Mouse (Mus musculus) intestine, embryonic 14.5 days (tissue): ENCODE results near the gene Vti1a. TPM values are rescaled to one million over a fixed set of nuclear protein-coding genes. Genes with fewer than 3 reads are reported as not detected.

Experiments
- ATAC-seq: fragments of 200-750 bp; cut with Nextera tagmentation; replicated peaks from 2 replicates; pipeline ENCODE4 v1.8.0; 2017; ENCODE audit warnings: low read depth, moderate number of reproducible peaks, moderate TSS enrichment, moderate library complexity; ENCODE audit not compliant: low FRiP score, low TSS enrichment
- DNase-seq: peaks from one replicate; pipeline ENCODE4 v3.0.0-alpha.2; 2018; ENCODE audit warnings: low spot score
- H3K27ac ChIP-seq: fragments of 300-500 bp; sonication (generic); 2 replicates; pipeline ENCODE4 v1.5.1; 2014; ENCODE audit warnings: low read depth, mild to moderate bottlenecking, control low read depth
- H3K27me3 ChIP-seq: fragments of 300-500 bp; sonication (generic); replicated peaks from 2 replicates; pipeline ENCODE4 v1.6.1; 2014; ENCODE audit warnings: low read length, control low read depth; ENCODE audit not compliant: control insufficient read depth, insufficient read depth
- H3K36me3 ChIP-seq: fragments of 300-500 bp; sonication (generic); 2 replicates; pipeline ENCODE4 v1.6.1; 2014; ENCODE audit warnings: low read length, control low read depth; ENCODE audit not compliant: control insufficient read depth, insufficient read depth
- H3K4me1 ChIP-seq: fragments of 300-500 bp; sonication (generic); replicated peaks from 2 replicates; pipeline ENCODE4 v1.6.1; 2014; ENCODE audit warnings: low read length, control low read depth, mixed read lengths; ENCODE audit not compliant: control insufficient read depth, insufficient read depth
- H3K4me2 ChIP-seq: fragments of 300-500 bp; sonication (generic); 2 replicates; pipeline ENCODE4 v1.6.1; 2014; ENCODE audit warnings: low read length
- H3K4me3 ChIP-seq: fragments of 300-500 bp; sonication (generic); 2 replicates; pipeline ENCODE4 v1.5.1; 2014; ENCODE audit warnings: low read depth, low read length, control low read depth, mixed read lengths
- H3K9ac ChIP-seq: fragments of 300-500 bp; sonication (generic); 2 replicates; pipeline ENCODE4 v1.6.1; 2014; ENCODE audit warnings: mild to moderate bottlenecking, low read length
- H3K9me3 ChIP-seq: fragments of 300-500 bp; sonication (generic); 2 replicates; pipeline ENCODE4 v1.6.1; 2016; ENCODE audit warnings: low read length, control low read depth; ENCODE audit not compliant: control insufficient read depth
- WGBS: fragments of 180-500 bp; shearing (Covaris S2); extraction: QIAGEN DNeasy Blood & Tissue Kit; methylation state at CpG from one replicate; pipeline ENCODE4 v1.1.7; 2014; 5-methylcytosine and 5-hydroxymethylcytosine counted together
- polyA plus RNA-seq: library from polyadenylated mRNA; unstranded; fragments of >200 nt; fragmentation: Nextera tagmentation; extraction: Ambion mirVana; gene quantifications from 2 replicates; pipeline ENCODE4 v1.2.1, GENCODE M21; 2014

Gene Vti1a
- polyA plus RNA-seq, 1 experiment from 2014 or later, result 23.5 TPM

DNA sequence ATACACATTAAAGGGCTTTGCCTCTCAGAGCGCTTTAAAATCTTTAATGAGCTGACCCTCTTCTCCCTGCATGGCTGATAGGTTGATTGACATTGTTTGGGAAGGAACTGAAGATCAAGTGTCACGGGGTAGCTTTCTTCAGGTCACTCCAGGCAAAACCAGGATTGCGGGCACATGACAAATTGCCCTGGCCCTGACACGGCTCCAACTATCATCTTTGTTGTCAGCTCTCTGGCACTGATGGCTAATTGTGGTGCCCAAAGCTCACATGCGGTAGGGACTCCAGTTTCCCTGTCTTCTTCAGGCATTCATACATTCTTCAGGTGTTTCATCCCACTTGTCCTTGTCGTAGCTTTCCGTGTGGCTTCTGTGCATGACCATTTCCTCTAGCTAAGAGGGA lies 300.2 kb downstream of the Vti1a start:
- Histone ChIP-seq H3K36me3 (no peaks in the 10 kb centered on the region), H3K27me3 (no peaks in the 10 kb centered on the region), H3K9ac (no peak overlapping the region), H3K9me3 (no peaks in the 10 kb centered on the region), H3K4me2 (no peak overlapping the region), H3K27ac (no peak overlapping the region), H3K4me1 (peaks cover 16% of the 10 kb centered on the region), H3K4me3 (no peak overlapping the region)
- DNase-seq, result no peak
- ATAC-seq, result no peak
- WGBS, result 84% methylated on average over 7 of the region's 7 CpGs

DNA sequence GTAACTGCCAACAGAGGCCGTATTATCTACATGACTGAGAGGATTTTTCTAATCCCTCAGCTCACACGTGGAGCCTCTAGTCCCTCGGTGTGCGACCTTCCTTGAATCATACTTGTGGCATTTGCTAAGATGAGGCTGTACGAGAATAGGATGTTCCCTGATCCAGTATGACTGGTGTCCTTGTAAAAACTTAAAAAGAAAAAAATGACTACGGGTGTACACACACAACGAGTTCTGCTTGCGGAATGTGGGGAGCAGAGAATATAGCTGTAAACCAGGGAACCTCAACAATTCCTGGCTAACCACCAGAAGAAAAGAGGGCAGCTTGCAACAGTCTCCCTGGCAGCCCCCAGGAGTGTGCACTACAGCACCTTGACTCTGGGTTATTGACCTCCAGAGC lies 300.8 kb downstream of the Vti1a start:
- Histone ChIP-seq H3K4me3 (no peak overlapping the region), H3K4me1 (peaks cover 22% of the 10 kb centered on the region), H3K36me3 (no peaks in the 10 kb centered on the region), H3K9me3 (no peaks in the 10 kb centered on the region), H3K9ac (no peak overlapping the region), H3K27ac (no peak overlapping the region), H3K4me2 (no peak overlapping the region), H3K27me3 (no peaks in the 10 kb centered on the region)
- DNase-seq (no peak), ATAC-seq (no peak)
- WGBS, result 73% methylated on average over 8 of the region's 8 CpGs

DNA sequence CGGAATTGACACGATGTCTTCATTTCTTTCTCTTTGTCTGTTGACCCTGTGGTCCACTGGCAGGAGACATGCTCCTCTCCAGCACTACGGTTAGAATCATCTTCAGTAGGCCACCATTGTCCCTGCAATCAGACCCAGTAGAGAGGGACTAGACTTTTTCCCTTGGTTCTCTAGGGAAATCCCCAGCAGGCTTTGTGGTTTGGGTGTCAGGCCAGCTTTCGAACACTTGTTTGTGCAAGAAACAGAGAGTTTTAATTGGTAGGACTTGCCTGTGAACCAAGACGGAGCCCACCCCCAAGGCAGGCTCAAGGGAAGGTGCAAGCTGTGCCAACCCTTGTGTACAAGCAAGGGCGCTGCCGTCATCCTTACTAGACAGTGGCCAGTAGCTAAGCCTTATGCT lies 302.5 kb downstream of the Vti1a start:
- no peaks in the 10 kb centered on the region for H3K36me3 ChIP-seq
- no peak overlapping the region for H3K27ac ChIP-seq
- no peak overlapping the region for H3K4me3 ChIP-seq
- 95% methylated on average over 7 of the region's 7 CpGs for WGBS
- no peak overlapping the region for H3K9ac ChIP-seq
- no peaks in the 10 kb centered on the region for H3K27me3 ChIP-seq
- no peak overlapping the region for H3K4me2 ChIP-seq
- DNase-seq, result no peak
- ATAC-seq, result no peak
- H3K4me1 ChIP-seq, result peaks cover 30% of the 10 kb centered on the region
- H3K9me3 ChIP-seq, result no peaks in the 10 kb centered on the region

DNA sequence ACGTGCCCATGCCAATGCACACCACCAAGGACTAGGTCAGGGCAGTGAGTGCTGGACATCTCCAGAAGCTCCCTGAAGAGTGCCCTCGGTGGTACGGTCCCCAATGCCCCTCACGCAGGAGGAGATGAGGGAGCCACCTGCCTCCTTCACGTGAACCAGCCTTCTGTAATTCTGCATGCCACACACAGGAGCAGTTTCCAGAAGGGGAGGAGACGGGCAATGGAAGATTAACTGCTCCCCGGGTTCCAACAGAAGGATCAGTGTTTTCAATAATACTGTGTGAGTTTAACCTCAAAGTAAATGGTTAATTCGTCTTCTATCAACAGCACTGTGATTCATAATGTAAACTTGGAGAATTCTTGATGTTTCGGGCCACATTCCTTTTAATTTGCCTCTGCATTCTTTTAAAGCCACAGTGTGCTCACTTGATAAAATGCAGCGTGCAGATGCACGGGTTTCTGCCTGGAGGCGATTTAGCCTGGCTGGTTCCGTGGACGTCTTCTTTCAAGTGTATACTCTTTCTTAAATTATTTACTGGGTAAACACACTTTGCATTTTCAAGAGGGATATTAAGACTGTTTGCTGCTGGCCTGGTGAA lies 304.4 kb downstream of the Vti1a start:
- H3K4me1 ChIP-seq, result peaks cover 30% of the 10 kb centered on the region
- no peak overlapping the region for H3K4me3 ChIP-seq
- H3K9ac ChIP-seq, result no peak overlapping the region
- no peaks in the 10 kb centered on the region for H3K27me3 ChIP-seq
- no peak overlapping the region for H3K4me2 ChIP-seq
- H3K36me3 ChIP-seq, result no peaks in the 10 kb centered on the region
- ATAC-seq (no peak), DNase-seq (no peak)
- no peak overlapping the region for H3K27ac ChIP-seq
- 18% methylated on average over 14 of the region's 14 CpGs for WGBS
- H3K9me3 ChIP-seq, result no peaks in the 10 kb centered on the region

DNA sequence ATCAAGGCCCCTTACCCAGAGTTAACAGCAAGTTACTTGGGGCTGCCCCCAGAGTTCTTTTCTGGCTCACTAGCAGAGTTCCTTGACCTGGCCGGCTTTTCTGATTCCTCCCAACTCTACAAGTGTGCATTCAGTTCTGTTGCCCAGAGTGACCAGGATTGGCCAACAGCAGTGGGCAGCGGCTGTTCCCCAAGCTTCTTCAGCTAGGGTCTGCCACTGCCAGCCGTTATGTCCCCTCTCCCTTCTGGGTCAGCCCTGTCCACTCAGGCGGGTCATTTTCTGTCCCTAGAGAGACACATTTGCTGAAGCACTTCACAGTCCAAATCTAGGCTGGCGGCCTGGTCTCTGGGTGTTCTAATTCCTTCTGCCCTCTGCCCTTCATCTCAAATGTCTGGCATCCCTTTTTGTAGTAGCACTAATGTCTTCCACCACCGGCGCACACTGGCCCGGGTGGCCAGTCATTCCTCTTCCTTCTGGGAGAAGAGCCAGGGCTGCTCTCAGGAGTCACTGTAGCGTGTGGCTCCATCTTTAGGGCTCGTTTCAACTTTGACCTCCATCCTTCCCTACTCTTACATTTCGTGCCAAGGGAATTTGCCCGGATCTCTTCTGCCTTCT lies 305.0 kb downstream of the Vti1a start:
- no peaks in the 10 kb centered on the region for H3K9me3 ChIP-seq
- ATAC-seq, result no peak
- H3K4me1 ChIP-seq, result peaks cover 30% of the 10 kb centered on the region
- H3K27ac ChIP-seq, result no peak overlapping the region
- 63% methylated on average over 12 of the region's 12 CpGs for WGBS
- no peak overlapping the region for H3K4me2 ChIP-seq
- no peaks in the 10 kb centered on the region for H3K36me3 ChIP-seq
- no peak for DNase-seq
- H3K9ac ChIP-seq, result no peak overlapping the region
- H3K27me3 ChIP-seq, result no peaks in the 10 kb centered on the region
- no peak overlapping the region for H3K4me3 ChIP-seq

DNA sequence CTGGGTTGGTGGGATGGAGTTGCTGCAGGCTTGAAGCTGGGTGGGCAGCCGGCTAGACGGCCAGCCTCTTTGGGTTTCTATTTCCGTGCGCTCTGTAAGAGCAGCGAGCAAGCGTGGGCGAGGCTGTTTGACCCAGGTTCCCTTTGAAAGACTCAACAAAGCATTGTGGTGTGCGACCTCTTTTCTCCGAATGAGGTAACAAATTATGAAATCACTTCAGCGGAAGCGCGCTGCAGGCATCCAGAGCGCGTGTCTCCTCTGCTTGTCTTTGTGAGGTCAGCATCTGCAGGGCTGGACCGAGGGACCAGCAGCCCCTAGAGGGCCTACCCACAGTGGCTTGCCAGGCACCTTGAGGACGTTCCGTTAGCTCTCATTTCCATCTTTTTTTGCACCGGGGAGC lies 306.7 kb downstream of the Vti1a start:
- H3K4me2 ChIP-seq, result no peak overlapping the region
- no peaks in the 10 kb centered on the region for H3K27me3 ChIP-seq

DNA sequence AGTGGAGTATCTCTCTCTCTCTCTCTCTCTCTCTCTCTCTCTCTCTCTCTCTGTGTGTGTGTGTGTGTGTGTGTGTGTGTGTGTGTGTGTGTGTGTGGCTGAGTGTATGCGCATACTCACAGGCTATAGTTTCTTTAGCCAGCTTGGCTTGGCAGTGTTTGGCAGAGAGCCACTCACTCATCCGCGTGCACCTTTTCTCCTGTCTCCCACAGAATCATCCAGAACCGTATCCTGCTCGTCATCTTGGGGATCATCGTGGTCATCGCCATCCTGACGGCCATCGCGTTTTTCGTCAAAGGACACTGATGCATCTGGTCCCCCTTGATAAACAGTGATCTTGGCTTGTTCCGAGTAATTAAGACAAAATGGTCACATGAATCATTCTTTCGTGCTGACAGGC lies 307.5 kb downstream of the Vti1a start:
- Histone ChIP-seq H3K4me2 (no peak overlapping the region), H3K36me3 (no peaks in the 10 kb centered on the region), H3K27me3 (no peaks in the 10 kb centered on the region), H3K4me1 (peaks cover 27% of the 10 kb centered on the region), H3K9ac (no peak overlapping the region), H3K27ac (no peak overlapping the region), H3K9me3 (no peaks in the 10 kb centered on the region), H3K4me3 (no peak overlapping the region)
- 85% methylated on average over 13 of the region's 13 CpGs for WGBS
- DNase-seq (no peak), ATAC-seq (no peak)

More for the DNA sequence above, 306.7 kb downstream of the Vti1a start:
- Histone ChIP-seq H3K27ac (no peak overlapping the region), H3K4me3 (no peak overlapping the region), H3K4me1 (peaks cover 27% of the 10 kb centered on the region), H3K36me3 (no peaks in the 10 kb centered on the region), H3K9ac (no peak overlapping the region), H3K9me3 (no peaks in the 10 kb centered on the region)
- DNase-seq (no peak), ATAC-seq (no peak)
- WGBS, result 71% methylated on average over 18 of the region's 18 CpGs

DNA sequence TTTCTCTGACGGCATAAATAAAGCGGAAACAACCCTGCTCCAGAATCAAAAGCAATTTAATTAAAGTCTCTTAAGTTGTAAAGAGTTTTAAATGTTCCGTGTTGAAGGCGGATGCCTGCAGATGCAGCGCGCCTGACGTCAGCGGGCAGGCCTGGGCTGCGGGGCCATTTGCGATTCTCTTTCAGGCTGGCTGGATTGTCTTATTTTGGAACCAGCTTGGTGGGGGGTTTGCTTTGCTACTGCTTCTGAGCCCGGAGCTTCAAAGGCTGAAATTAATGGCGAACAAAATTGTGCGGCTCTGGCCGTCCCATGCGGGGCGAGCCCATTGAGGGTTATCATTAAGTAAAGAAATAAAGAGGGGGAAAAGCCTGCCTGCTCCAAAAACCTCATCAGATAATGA lies 310.4 kb downstream of the Vti1a start:
- Histone ChIP-seq H3K9me3 (no peaks in the 10 kb centered on the region), H3K27ac (no peak overlapping the region), H3K4me2 (no peak overlapping the region), H3K36me3 (no peaks in the 10 kb centered on the region), H3K27me3 (no peaks in the 10 kb centered on the region), H3K9ac (no peak overlapping the region), H3K4me1 (peaks cover 12% of the 10 kb centered on the region), H3K4me3 (no peak overlapping the region)
- no peak for ATAC-seq
- WGBS, result 68% methylated on average over 16 of the region's 16 CpGs
- no peak for DNase-seq

DNA sequence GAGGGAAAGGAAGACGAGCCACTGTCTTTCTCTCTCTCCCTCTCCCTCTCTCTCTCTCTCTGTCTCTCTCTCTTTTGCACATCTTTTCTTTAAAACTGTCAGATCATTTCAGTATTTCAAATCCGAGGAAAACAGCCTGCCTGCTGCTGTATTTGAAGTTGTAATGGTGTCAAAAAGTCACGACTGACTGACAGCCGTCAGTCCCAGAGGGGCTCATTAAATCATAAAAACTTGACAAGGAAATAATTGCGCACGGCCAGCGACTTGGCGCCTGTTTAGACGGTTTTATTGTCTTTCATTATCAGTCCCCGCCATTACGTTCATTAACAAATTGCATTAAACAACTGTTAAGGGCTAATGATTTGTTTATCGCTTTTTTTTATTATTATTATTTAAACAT lies 310.9 kb downstream of the Vti1a start:
- Histone ChIP-seq H3K27ac (no peak overlapping the region), H3K4me3 (no peak overlapping the region), H3K9me3 (no peaks in the 10 kb centered on the region), H3K9ac (no peak overlapping the region), H3K4me1 (peaks cover 8% of the 10 kb centered on the region), H3K36me3 (no peaks in the 10 kb centered on the region), H3K27me3 (no peaks in the 10 kb centered on the region), H3K4me2 (no peak overlapping the region)
- no peak for DNase-seq
- no peak for ATAC-seq
- 66% methylated on average over 12 of the region's 12 CpGs for WGBS
